In genomic region chr14:74947376-74948013, GRCm38 (mm10) we compare ENCODE assay signal across 8 mouse cellular contexts. TPM values are rescaled to one million over a fixed set of nuclear protein-coding genes. Genes with fewer than 3 reads are reported as not detected.
DNase-seq lines count a peak whose midpoint lies in the region; ATAC-seq and TF ChIP-seq lines count a peak whose summit lies in the region.

Gene Lrch1 (minus strand): TSS chr14:74947876.

- peak within 1 kb of the TSS; percentile 97 for H3K9ac ChIP-seq in heart, embryonic 13.5 days
- H3K9ac ChIP-seq in liver, embryonic 14.5 days (replicated peaks) = peak within 1 kb of the TSS; percentile 77
- H3K9ac ChIP-seq in stomach, embryonic 15.5 days = peak within 1 kb of the TSS; percentile 70

- H3K27ac ChIP-seq in heart, embryonic 13.5 days (replicated peaks) = peak within 1 kb of the TSS; percentile 94
- H3K27ac ChIP-seq in liver, embryonic 14.5 days = peak within 1 kb of the TSS; percentile 7; the same call in 1 of the 2 replicates
- H3K27ac ChIP-seq in stomach, embryonic 15.5 days = peak within 1 kb of the TSS; percentile 92

- 1% methylated on average over 59 of the region's 65 CpGs for WGBS in heart, embryonic 13.5 days
- under 1% methylated on average over 64 of the region's 65 CpGs for WGBS in liver, embryonic 14.5 days (ENCODE audit: insufficient replicate concordance)
- under 1% methylated on average over 63 of the region's 65 CpGs for WGBS in stomach, embryonic 15.5 days

- peak; percentile 91 for DNase-seq in CD4-positive, CD25-positive, alpha-beta regulatory T cell, adult 2 months (ENCODE audit: low read depth, low spot score)
- peak; percentile 60 for DNase-seq in brain, embryonic 18.5 days (ENCODE audit: low read depth, low spot score)
- peak; percentile 94 for DNase-seq in kidney, postnatal 10 days
- peak; percentile 58 to 62 (median 61) for DNase-seq in liver, embryonic 14.5 days (ENCODE audit: low read depth in 3 of 3, low spot score in 3 of 3)
- peak; percentile 85 for DNase-seq in neural tube, embryonic 10.5 days (ENCODE audit: extremely low spot score, low spot score)

- H3K9me3 ChIP-seq in erythroblast, embryonic 14.5 days (ENCODE audit: control insufficient read depth, low read length) = no peaks in the 10 kb centered on the region
- no peaks in the 10 kb centered on the region for H3K9me3 ChIP-seq in heart, embryonic 13.5 days
- H3K9me3 ChIP-seq in liver, embryonic 14.5 days (ENCODE audit: control insufficient read depth, low read length) = no peaks in the 10 kb centered on the region
- H3K9me3 ChIP-seq in stomach, embryonic 15.5 days = no peaks in the 10 kb centered on the region

- H3K4me2 ChIP-seq in heart, embryonic 13.5 days = peak within 1 kb of the TSS; percentile 79
- peak within 1 kb of the TSS; percentile 62 for H3K4me2 ChIP-seq in liver, embryonic 14.5 days (ENCODE audit: low read depth)
- peak within 1 kb of the TSS; percentile 86 for H3K4me2 ChIP-seq in stomach, embryonic 15.5 days

- peak; percentile 40 for TF ChIP-seq CTCF in liver, embryonic 14.5 days (IDR thresholded peaks at IDR 0.05; ENCODE audit: low read depth)

- H3K27me3 ChIP-seq in erythroblast, embryonic 14.5 days (ENCODE audit: control insufficient read depth) = peaks cover 8% of the 10 kb centered on the region
- H3K27me3 ChIP-seq in heart, embryonic 13.5 days (replicated peaks) = no peaks in the 10 kb centered on the region
- H3K27me3 ChIP-seq in liver, embryonic 14.5 days (ENCODE audit: control insufficient read depth, insufficient read depth, low read length) = no peaks in the 10 kb centered on the region
- H3K27me3 ChIP-seq in stomach, embryonic 15.5 days (replicated peaks) = no peaks in the 10 kb centered on the region

- peaks cover 51% of the 10 kb centered on the region for H3K4me1 ChIP-seq in erythroblast, embryonic 14.5 days (ENCODE audit: control insufficient read depth)
- H3K4me1 ChIP-seq in heart, embryonic 13.5 days = peaks cover 50% of the 10 kb centered on the region
- H3K4me1 ChIP-seq in liver, embryonic 14.5 days (replicated peaks; ENCODE audit: control insufficient read depth in 2 of 2, insufficient read depth in 2 of 2, low read length in 1 of 2) = peaks cover 18 to 19% of the 10 kb centered on the region in 2 experiments
- H3K4me1 ChIP-seq in stomach, embryonic 15.5 days = peaks cover 20% of the 10 kb centered on the region; the same call in 1 of the 2 replicates

- peaks cover 5% of the 10 kb centered on the region for H3K36me3 ChIP-seq in erythroblast, embryonic 14.5 days (ENCODE audit: control insufficient read depth)
- no peaks in the 10 kb centered on the region for H3K36me3 ChIP-seq in heart, embryonic 13.5 days
- H3K36me3 ChIP-seq in liver, embryonic 14.5 days (replicated peaks; ENCODE audit: control insufficient read depth, insufficient read depth, low read depth) = no peaks in the 10 kb centered on the region
- H3K36me3 ChIP-seq in stomach, embryonic 15.5 days = no peaks in the 10 kb centered on the region

- no peak for TF ChIP-seq EP300 in liver, embryonic 14.5 days (IDR thresholded peaks at IDR 0.05; ENCODE audit: low read depth)

- no peak for ATAC-seq in heart, embryonic 13.5 days (ENCODE audit: extremely low read depth, insufficient number of reproducible peaks, low FRiP score, low TSS enrichment)
- ATAC-seq in liver, embryonic 14.5 days (ENCODE audit: insufficient read depth) = peak; percentile 73
- ATAC-seq in stomach, embryonic 15.5 days (ENCODE audit: insufficient read depth, low FRiP score, low read depth) = peak; percentile 80

- H3K4me3 ChIP-seq in erythroblast, embryonic 14.5 days (replicated peaks) = peak within 1 kb of the TSS; percentile 91
- peak within 1 kb of the TSS; percentile 73 for H3K4me3 ChIP-seq in heart, embryonic 13.5 days
- H3K4me3 ChIP-seq in liver, embryonic 14.5 days (ENCODE audit: insufficient read depth in 1 of 2, low read depth in 2 of 2, low read length in 2 of 2) = peak within 1 kb of the TSS; percentile 64 to 80
- peak within 1 kb of the TSS; percentile 81 for H3K4me3 ChIP-seq in stomach, embryonic 15.5 days (replicated peaks)

RNA-seq across cellular contexts. Expression of gene Lrch1, which starts in this region (rescaled TPM):
- 0.31 and 0.51 TPM in 2 replicates for polyA plus RNA-seq in erythroblast, embryonic 14.5 days (2012)
- 9.1 and 10.4 TPM in 2 replicates for polyA plus RNA-seq in heart, embryonic 13.5 days (2015; fragmentation: Nextera tagmentation; extraction: Ambion mirVana)
- 2.7 and 2.8 TPM in 2 replicates for polyA plus RNA-seq in liver, embryonic 14.5 days (2012; rRNA removed)
- polyA plus RNA-seq in liver, embryonic 14.5 days (2014; fragmentation: Nextera tagmentation; extraction: Ambion mirVana) = 3.4 and 4.4 TPM in 2 replicates
- 12.4 and 13.9 TPM in 2 replicates for polyA plus RNA-seq in stomach, embryonic 15.5 days (2015; fragmentation: Nextera tagmentation; extraction: Ambion mirVana)

Comparison
In these comparisons a context has a peak if more than half of its experiments do, and no peak if none do; other contexts are left out.
1. H3K27ac ChIP-seq: peak in every context shown above with its lines; median percentile 94 in heart, embryonic 13.5 days; 92 in stomach, embryonic 15.5 days; 7 in liver, embryonic 14.5 days.